Mouse (Mus musculus) kidney, postnatal 0 days (tissue): ENCODE measurements at regions not wholly inside any gene's neighbourhood (a gene's known extent, or its start where the extent isn't known, plus 50 kb on each side); places are given as distances from the start of the nearest gene placed in this dataset.

Experiments used
- ATAC-seq: fragments of 200-750 bp; cut with Nextera tagmentation; replicated peaks from 2 replicates; pipeline ENCODE4 v1.8.0; 2017; ENCODE audit warnings: low read depth, moderate number of reproducible peaks, moderate TSS enrichment, moderate library complexity; ENCODE audit not compliant: low FRiP score
- DNase-seq: peaks from one replicate; pipeline ENCODE4 v3.0.0-alpha.2; 2016; ENCODE audit warnings: low spot score
- H3K27ac ChIP-seq: fragments of 300-500 bp; sonication (generic); 2 replicates; pipeline ENCODE4 v1.5.1; 2014; ENCODE audit warnings: mild to moderate bottlenecking
- H3K27me3 ChIP-seq: fragments of 300-500 bp; sonication (generic); 2 replicates; pipeline ENCODE4 v1.6.1; 2014; ENCODE audit warnings: low read length, mixed read lengths; ENCODE audit not compliant: insufficient read depth
- H3K36me3 ChIP-seq: fragments of 300-500 bp; sonication (generic); 2 replicates; pipeline ENCODE4 v1.6.1; 2014; ENCODE audit warnings: low read length, mixed read lengths; ENCODE audit not compliant: insufficient read depth
- H3K4me1 ChIP-seq: fragments of 300-500 bp; sonication (generic); replicated peaks from 2 replicates; pipeline ENCODE4 v1.6.1; 2014; ENCODE audit warnings: antibody characterized with exemption, low read length, mixed read lengths; ENCODE audit not compliant: insufficient read depth
- H3K4me2 ChIP-seq: fragments of 300-500 bp; sonication (generic); 2 replicates; pipeline ENCODE4 v1.6.1; 2014; ENCODE audit warnings: mild to moderate bottlenecking, low read length, moderate library complexity, mixed read lengths
- H3K4me3 ChIP-seq: fragments of 300-500 bp; sonication (generic); replicated peaks from 2 replicates; pipeline ENCODE4 v1.5.1; 2014; ENCODE audit warnings: low read depth, low read length
- H3K9ac ChIP-seq: fragments of 300-500 bp; sonication (generic); 2 replicates; pipeline ENCODE4 v1.6.1; 2014; ENCODE audit warnings: low read depth, low read length
- H3K9me3 ChIP-seq: fragments of 300-500 bp; sonication (generic); replicated peaks from 2 replicates; pipeline ENCODE4 v1.6.1; 2016; ENCODE audit warnings: low read length, inconsistent platforms, mixed read lengths
- CTCF ChIP-seq: IDR thresholded peaks from 2 replicates; pipeline ENCODE4 v1.5.1; 2016; ENCODE audit warnings: antibody characterized with exemption, low read depth, mild to moderate bottlenecking, moderate library complexity
- WGBS: fragments of 180-500 bp; shearing (Covaris S2); extraction: QIAGEN DNeasy Blood & Tissue Kit; methylation state at CpG from one replicate; pipeline ENCODE4 v1.1.7; 2014; 5-methylcytosine and 5-hydroxymethylcytosine counted together

- Histone ChIP-seq H3K36me3 (no peaks in the 10 kb centered on the region), H3K9ac (no peak overlapping the region), H3K27ac (no peak overlapping the region), H3K4me1 (no peaks in the 10 kb centered on the region), H3K4me2 (no peak overlapping the region), H3K4me3 (no peak overlapping the region), H3K9me3 (no peaks in the 10 kb centered on the region), H3K27me3 (no peaks in the 10 kb centered on the region)
- 65% methylated on average over 2 of the region's 2 CpGs for WGBS
- no peak for TF ChIP-seq CTCF
- ATAC-seq (no peak), DNase-seq (no peak)
Measured at GRCm38 (mm10) chr8:65349396-65349795, 220.0 kb upstream of the BC030870 start.

DNA sequence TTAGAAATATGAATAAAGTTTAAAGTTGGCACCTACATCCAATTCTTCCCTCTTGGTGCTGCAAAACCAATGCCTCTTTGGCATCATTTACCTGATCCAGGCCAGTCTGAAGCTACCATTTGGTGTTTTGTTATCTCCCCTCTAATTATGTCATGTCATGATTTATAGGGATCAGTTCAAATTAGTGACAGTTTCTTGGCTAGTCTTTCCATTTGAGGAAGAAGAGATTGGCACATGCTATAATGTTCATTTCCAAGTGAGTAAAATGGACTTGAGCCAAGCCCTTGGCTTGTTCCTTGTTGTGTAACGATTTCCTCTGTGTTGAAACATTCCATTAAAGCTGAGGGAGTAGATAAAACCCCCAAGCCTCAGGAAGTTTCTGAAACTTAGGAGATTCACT is 201.8 kb upstream of the BC030870 start:
- no peak for DNase-seq
- Histone ChIP-seq H3K4me2 (no peak overlapping the region), H3K27ac (no peak overlapping the region), H3K27me3 (no peaks in the 10 kb centered on the region), H3K9ac (no peak overlapping the region), H3K9me3 (no peaks in the 10 kb centered on the region), H3K4me1 (no peaks in the 10 kb centered on the region), H3K4me3 (no peak overlapping the region), H3K36me3 (no peaks in the 10 kb centered on the region)
- 43% methylated on average over 1 of the region's 1 CpGs for WGBS
- TF ChIP-seq CTCF: no peak
- ATAC-seq: no peak

GRCm38 (mm10) chr8:65288687-65289086 is 159.3 kb upstream of the BC030870 start:
- DNase-seq: no peak
- ATAC-seq: no peak
- no peak overlapping the region for H3K4me2 ChIP-seq
- H3K9ac ChIP-seq: no peak overlapping the region
- no peak overlapping the region for H3K27ac ChIP-seq
- H3K9me3 ChIP-seq: no peaks in the 10 kb centered on the region
- no peak overlapping the region for H3K4me3 ChIP-seq
- H3K36me3 ChIP-seq: no peaks in the 10 kb centered on the region
- TF ChIP-seq CTCF: no peak
- 67% methylated on average over 2 of the region's 2 CpGs for WGBS
- H3K27me3 ChIP-seq: no peaks in the 10 kb centered on the region
- H3K4me1 ChIP-seq: no peaks in the 10 kb centered on the region

- DNase-seq (no peak), ATAC-seq (no peak)
- H3K4me3 ChIP-seq: no peak overlapping the region
- TF ChIP-seq CTCF: no peak
- H3K4me1 ChIP-seq: no peaks in the 10 kb centered on the region
- no peaks in the 10 kb centered on the region for H3K36me3 ChIP-seq
- no peak overlapping the region for H3K27ac ChIP-seq
- no peaks in the 10 kb centered on the region for H3K27me3 ChIP-seq
- 80% methylated on average over 2 of the region's 2 CpGs for WGBS
- H3K9ac ChIP-seq: no peak overlapping the region
- H3K4me2 ChIP-seq: no peak overlapping the region
- no peaks in the 10 kb centered on the region for H3K9me3 ChIP-seq
Measured at GRCm38 (mm10) chr8:65280390-65280789, 151.0 kb upstream of the BC030870 start.
